Comparison of ENCODE assay signal across 24 mouse cellular contexts in genomic region chrX:75376815-75377214, GRCm38 (mm10). TPM values are rescaled to one million over a fixed set of nuclear protein-coding genes. Genes with fewer than 3 reads are reported as not detected.
A peak's percentile ranks its signal among the peaks of the same experiment; 100 is the strongest.
DNase-seq lines count a peak whose midpoint lies in the region; ATAC-seq and TF ChIP-seq lines count a peak whose summit lies in the region.
"Had no signal": no experiment of that assay in that cellular context is flagged by ENCODE, and none has a peak within 500 bp of the region (broad histone marks: within the 10 kb centered on the region; RNA-seq: fewer than 3 reads in every experiment).

No protein-coding gene starts in this region.

- peak; percentile 45 to 70; a peak in 3 of 4 replicates for TF ChIP-seq EP300 in MEL (IDR thresholded peaks at IDR 0.05; ENCODE audit: low read depth in 1 of 2, low read length in 2 of 2)

- no peak for TF ChIP-seq RAD21 in MEL (IDR thresholded peaks at IDR 0.05; ENCODE audit: low read depth, low read length)

- DNase-seq in G1E (ENCODE audit: low spot score): no peak
- peak; percentile 64 for DNase-seq in MEL (ENCODE audit: low read depth, low spot score)
- DNase-seq in splenic B cell, adult 2 months (ENCODE audit: low read depth, low spot score): peak; percentile 0
- DNase-seq: adrenal gland, postnatal 14 days; cerebellum, adult 11-12 months; cerebellum, adult 8-10 months; cerebellum, postnatal 10 days; cerebellum, postnatal 36 days; forebrain, postnatal 0 days; gastrocnemius, postnatal 25 days; heart, adult 18-20 months; heart, postnatal 10 days; heart, postnatal 36 days had no signal

- H3K4me3 ChIP-seq in G1E (ENCODE audit: low read depth, low read length) (no peak overlapping the region), MEL (ENCODE audit: control insufficient read depth in 1 of 2, insufficient read depth in 1 of 2, low read depth in 2 of 2, low read length in 2 of 2) (no peak overlapping the region)
- H3K4me3 ChIP-seq in forebrain, embryonic 13.5 days: no peak overlapping the region
- H3K4me3 ChIP-seq in midbrain, embryonic 15.5 days: no peak overlapping the region
- H3K4me3 ChIP-seq: forebrain, embryonic 10.5 days; heart, embryonic 12.5 days; heart, embryonic 15.5 days; hindbrain, embryonic 10.5 days; hindbrain, embryonic 13.5 days had no signal

- TF ChIP-seq CTCF in G1E (IDR thresholded peaks at IDR 0.05; ENCODE audit: low read depth, low read length): no peak
- TF ChIP-seq CTCF in MEL (IDR thresholded peaks at IDR 0.05 in 2 of 3, conservative IDR thresholded peaks at IDR 0.05 in 1 of 3; ENCODE audit: control insufficient read depth in 1 of 3, insufficient read depth in 1 of 3, low read depth in 2 of 3, low read length in 3 of 3, poor library complexity in 1 of 3, severe bottlenecking in 1 of 3): no peak

- no peaks in the 10 kb centered on the region; the same call in 1 of the 2 replicates for H3K4me1 ChIP-seq in G1E (ENCODE audit: insufficient read depth, low read depth, low read length)
- peaks cover 0 to 12% of the 10 kb centered on the region in 2 experiments; a peak in 2 of 4 replicates for H3K4me1 ChIP-seq in MEL (ENCODE audit: control insufficient read depth in 1 of 2, insufficient read depth in 2 of 2, low read length in 2 of 2)
- no peaks in the 10 kb centered on the region for H3K4me1 ChIP-seq in forebrain, embryonic 13.5 days
- H3K4me1 ChIP-seq in midbrain, embryonic 15.5 days: no peaks in the 10 kb centered on the region
- H3K4me1 ChIP-seq: forebrain, embryonic 10.5 days; heart, embryonic 12.5 days; heart, embryonic 15.5 days; hindbrain, embryonic 10.5 days; hindbrain, embryonic 13.5 days had no signal

- H3K79me2 ChIP-seq in MEL (ENCODE audit: control insufficient read depth, insufficient read depth, low read length, poor library complexity): no peaks in the 10 kb centered on the region

- no peaks in the 10 kb centered on the region for H3K9me3 ChIP-seq in G1E (replicated peaks)
- no peaks in the 10 kb centered on the region for H3K9me3 ChIP-seq in MEL (replicated peaks; ENCODE audit: insufficient read depth, low read length)
- H3K9me3 ChIP-seq in forebrain, embryonic 13.5 days (replicated peaks): no peaks in the 10 kb centered on the region
- no peaks in the 10 kb centered on the region for H3K9me3 ChIP-seq in midbrain, embryonic 15.5 days
- H3K9me3 ChIP-seq: forebrain, embryonic 10.5 days; heart, embryonic 12.5 days; heart, embryonic 15.5 days; hindbrain, embryonic 10.5 days; hindbrain, embryonic 13.5 days had no signal

- peak; percentile 70 for ATAC-seq in G1E (ENCODE audit: extremely low read depth, insufficient number of reproducible peaks, low FRiP score, poor library complexity, severe bottlenecking)
- peak; percentile 50; the same call in 1 of the 2 replicates for ATAC-seq in common myeloid progenitor, adult 5-6 weeks (replicated peaks; ENCODE audit: low read depth, poor library complexity, severe bottlenecking)
- ATAC-seq in forebrain, embryonic 13.5 days: no peak
- no peak for ATAC-seq in midbrain, embryonic 15.5 days (replicated peaks)
- ATAC-seq: CD4-positive, CD25-positive, alpha-beta regulatory T cell, adult 4 months; forebrain, embryonic 14.5 days; forebrain, postnatal 0 days; hindbrain, embryonic 16.5 days had no signal

- H3K4me2 ChIP-seq in forebrain, embryonic 13.5 days: no peak overlapping the region
- H3K4me2 ChIP-seq in midbrain, embryonic 15.5 days: no peak overlapping the region
- H3K4me2 ChIP-seq: heart, embryonic 12.5 days; heart, embryonic 15.5 days; hindbrain, embryonic 13.5 days had no signal

- no peak for TF ChIP-seq POLR2A in MEL (IDR thresholded peaks at IDR 0.05; ENCODE audit: control insufficient read depth in 1 of 2, insufficient read depth in 1 of 2, low read depth in 1 of 2, low read length in 2 of 2, poor library complexity in 1 of 2)

- no peak overlapping the region for H3K9ac ChIP-seq in MEL (ENCODE audit: control insufficient read depth, low read depth, low read length, poor library complexity, severe bottlenecking)
- no peak overlapping the region for H3K9ac ChIP-seq in forebrain, embryonic 13.5 days
- H3K9ac ChIP-seq in midbrain, embryonic 15.5 days: no peak overlapping the region
- H3K9ac ChIP-seq: forebrain, postnatal 0 days; heart, embryonic 12.5 days; heart, embryonic 15.5 days; hindbrain, embryonic 13.5 days had no signal

- no peak overlapping the region; the same call in 1 of the 2 replicates for H3K27ac ChIP-seq in MEL (ENCODE audit: control insufficient read depth, low read depth, low read length)
- no peak overlapping the region for H3K27ac ChIP-seq in forebrain, embryonic 13.5 days
- no peak overlapping the region for H3K27ac ChIP-seq in midbrain, embryonic 15.5 days
- H3K27ac ChIP-seq: forebrain, embryonic 10.5 days; heart, embryonic 15.5 days; hindbrain, embryonic 10.5 days; hindbrain, embryonic 13.5 days had no signal

- H3K36me3 ChIP-seq in G1E (replicated peaks) (no peaks in the 10 kb centered on the region), MEL (ENCODE audit: control insufficient read depth in 1 of 2, insufficient read depth in 2 of 2, low read length in 2 of 2) (peaks cover 0 to 14% of the 10 kb centered on the region in 2 experiments; a peak in 2 of 4 replicates)
- no peaks in the 10 kb centered on the region for H3K36me3 ChIP-seq in splenic B cell, adult 2 months (ENCODE audit: control insufficient read depth, insufficient read depth, low read length, poor library complexity, severe bottlenecking)
- no peaks in the 10 kb centered on the region for H3K36me3 ChIP-seq in forebrain, embryonic 13.5 days (ENCODE audit: poor library complexity, severe bottlenecking)
- no peaks in the 10 kb centered on the region for H3K36me3 ChIP-seq in midbrain, embryonic 15.5 days (replicated peaks)
- H3K36me3 ChIP-seq: forebrain, embryonic 10.5 days; heart, embryonic 12.5 days; heart, embryonic 15.5 days; hindbrain, embryonic 10.5 days; hindbrain, embryonic 13.5 days had no signal

- H3K27me3 ChIP-seq in G1E (ENCODE audit: insufficient read depth, low read length) (no peaks in the 10 kb centered on the region), MEL (ENCODE audit: control insufficient read depth in 1 of 2, insufficient read depth in 2 of 2, low read length in 2 of 2) (no peaks in the 10 kb centered on the region)
- no peaks in the 10 kb centered on the region for H3K27me3 ChIP-seq in splenic B cell, adult 2 months (ENCODE audit: control insufficient read depth, insufficient read depth, low read length, poor library complexity, severe bottlenecking)
- no peaks in the 10 kb centered on the region for H3K27me3 ChIP-seq in forebrain, embryonic 13.5 days
- H3K27me3 ChIP-seq in midbrain, embryonic 15.5 days (replicated peaks): no peaks in the 10 kb centered on the region
- H3K27me3 ChIP-seq: heart, embryonic 12.5 days; heart, embryonic 15.5 days; hindbrain, embryonic 13.5 days had no signal

RNA-seq across cellular contexts. Expression of gene Fundc2, which starts 5.4 kb away (rescaled TPM):
- total RNA-seq in G1E (2014; fragmentation: Nextera tagmentation) (34.9 and 43.3 TPM in 2 replicates), G1E (2017) (123 and 197 TPM in 2 replicates), MEL (2012; rRNA removed) (17.0 and 18.0 TPM in 2 replicates)
- polyA plus RNA-seq in G1E (2012) (2.5 and 4.7 TPM in 2 replicates), MEL (2012; ENCODE audit: insufficient read depth in 1 of 2, insufficient read length in 2 of 2, low read depth in 1 of 2, low replicate concordance in 2 of 2, missing spikeins in 1 of 2) (10 to 100 TPM in 1 of 2 experiments, not detected in 1; 41.5 TPM)
- 74.0 and 116 TPM in 2 replicates for total RNA-seq in common myeloid progenitor, adult 5-6 weeks (2017)
- 31.4 and 37.8 TPM in 2 replicates for polyA plus RNA-seq in forebrain, embryonic 13.5 days (2015; fragmentation: Nextera tagmentation; extraction: Ambion mirVana)
- 27.2 and 31.3 TPM in 2 replicates for polyA plus RNA-seq in midbrain, embryonic 15.5 days (2015; fragmentation: Nextera tagmentation; extraction: Ambion mirVana)

RNA-seq across cellular contexts. Expression of gene F8, which starts 5.6 kb away (rescaled TPM):
- 6.5 and 7.1 TPM in 2 replicates for total RNA-seq in G1E (2014; fragmentation: Nextera tagmentation)
- total RNA-seq in G1E (2017): 2.4 and 4.5 TPM in 2 replicates
- polyA plus RNA-seq in G1E (2012): 0.09 and 0.17 TPM in 2 replicates
- 0.65 and 1.1 TPM in 2 replicates for total RNA-seq in MEL (2012; rRNA removed)
- polyA plus RNA-seq in MEL (2012; ENCODE audit: insufficient read depth in 1 of 2, insufficient read length in 2 of 2, low read depth in 1 of 2, low replicate concordance in 2 of 2, missing spikeins in 1 of 2): under 1 TPM in 1 of 2 experiments, not detected in 1; 0.67 TPM
- total RNA-seq in common myeloid progenitor, adult 5-6 weeks (2017): 0.64 and 1.3 TPM in 2 replicates
- 1.1 and 1.5 TPM in 2 replicates for polyA plus RNA-seq in forebrain, embryonic 13.5 days (2015; fragmentation: Nextera tagmentation; extraction: Ambion mirVana)
- 0.84 and 1.9 TPM in 2 replicates for polyA plus RNA-seq in midbrain, embryonic 15.5 days (2015; fragmentation: Nextera tagmentation; extraction: Ambion mirVana)

RNA-seq across cellular contexts. Expression of gene Cmc4, which starts 39.6 kb away (rescaled TPM):
- total RNA-seq in G1E (2014; fragmentation: Nextera tagmentation): 25.4 and 38.8 TPM in 2 replicates
- 19.4 and 20.5 TPM in 2 replicates for total RNA-seq in G1E (2017)
- 4.6 and 4.8 TPM in 2 replicates for polyA plus RNA-seq in G1E (2012)
- 10.6 and 11.9 TPM in 2 replicates for total RNA-seq in MEL (2012; rRNA removed)
- polyA plus RNA-seq in MEL (2012; ENCODE audit: insufficient read depth in 1 of 2, insufficient read length in 2 of 2, low read depth in 1 of 2, low replicate concordance in 2 of 2, missing spikeins in 1 of 2): 10 to 100 TPM in 1 of 2 experiments, not detected in 1; 10.7 TPM
- 5.4 and 13.7 TPM in 2 replicates for total RNA-seq in common myeloid progenitor, adult 5-6 weeks (2017)
- polyA plus RNA-seq in forebrain, embryonic 13.5 days (2015; fragmentation: Nextera tagmentation; extraction: Ambion mirVana): 26.1 and 26.2 TPM in 2 replicates
- 21.1 and 23.7 TPM in 2 replicates for polyA plus RNA-seq in midbrain, embryonic 15.5 days (2015; fragmentation: Nextera tagmentation; extraction: Ambion mirVana)

RNA-seq across cellular contexts. Expression of gene Mtcp1, which starts 39.6 kb away (rescaled TPM):
- total RNA-seq in G1E (2014; fragmentation: Nextera tagmentation) (23.9 and 24.9 TPM in 2 replicates), G1E (2017) (21.5 and 21.6 TPM in 2 replicates), MEL (2012; rRNA removed) (4.3 TPM in 2 replicates)
- polyA plus RNA-seq in G1E (2012) (0.84 and 0.99 TPM in 2 replicates), MEL (2012; ENCODE audit: insufficient read depth in 1 of 2, insufficient read length in 2 of 2, low read depth in 1 of 2, low replicate concordance in 2 of 2, missing spikeins in 1 of 2) (1 to 10 TPM in 1 of 2 experiments, not detected in 1; 7.6 TPM)
- total RNA-seq in common myeloid progenitor, adult 5-6 weeks (2017): 8.3 and 13.1 TPM in 2 replicates
- 10.1 and 11.0 TPM in 2 replicates for polyA plus RNA-seq in forebrain, embryonic 13.5 days (2015; fragmentation: Nextera tagmentation; extraction: Ambion mirVana)
- 6.7 and 7.2 TPM in 2 replicates for polyA plus RNA-seq in midbrain, embryonic 15.5 days (2015; fragmentation: Nextera tagmentation; extraction: Ambion mirVana)

RNA-seq across cellular contexts. Expression of gene Brcc3, which starts 39.6 kb away (rescaled TPM):
- total RNA-seq in G1E (2014; fragmentation: Nextera tagmentation) (54.8 and 55.0 TPM in 2 replicates), G1E (2017) (40.5 and 45.9 TPM in 2 replicates), MEL (2012; rRNA removed) (18.4 and 18.6 TPM in 2 replicates)
- polyA plus RNA-seq in G1E (2012) (0.94 and 1.2 TPM in 2 replicates), MEL (2012; ENCODE audit: insufficient read depth in 1 of 2, insufficient read length in 2 of 2, low read depth in 1 of 2, low replicate concordance in 2 of 2, missing spikeins in 1 of 2) (10 to 100 TPM in 1 of 2 experiments, not detected in 1; 51.7 TPM)
- total RNA-seq in common myeloid progenitor, adult 5-6 weeks (2017): 34.0 and 41.9 TPM in 2 replicates
- 70.4 and 75.5 TPM in 2 replicates for polyA plus RNA-seq in forebrain, embryonic 13.5 days (2015; fragmentation: Nextera tagmentation; extraction: Ambion mirVana)
- 44.1 and 47.1 TPM in 2 replicates for polyA plus RNA-seq in midbrain, embryonic 15.5 days (2015; fragmentation: Nextera tagmentation; extraction: Ambion mirVana)

Comparison
In these comparisons a context has a peak if more than half of its experiments do, and no peak if none do; other contexts are left out.
1. ATAC-seq: peak in G1E (single experiment) and common myeloid progenitor, adult 5-6 weeks (single experiment); none in forebrain, embryonic 13.5 days (single experiment) and midbrain, embryonic 15.5 days (single experiment).